Mouse (Mus musculus) thymus, adult 2 months (tissue): Measurements from ENCODE around the gene Trp53tg5.

Source experiments
- CTCF ChIP-seq: fragments of 200-500 bp; IDR thresholded peaks from 2 replicates; pipeline ENCODE4 v1.5.1; 2012; ENCODE audit warnings: mild to moderate bottlenecking, control low read depth, low read length, moderate library complexity, borderline replicate concordance; ENCODE audit not compliant: control insufficient read depth, poor library complexity, insufficient read depth; ENCODE audit errors: extremely low read depth
- POLR2A ChIP-seq: fragments of 200-500 bp; IDR thresholded peaks from 2 replicates; pipeline ENCODE4 v1.6.1; 2012; ENCODE audit warnings: mild to moderate bottlenecking, low read length, control low read depth, moderate library complexity; ENCODE audit not compliant: control insufficient read depth, poor library complexity, insufficient read depth; ENCODE audit errors: extremely low read depth

GRCm38 (mm10) chr2:164446086-164446469, 27.4 kb downstream of the Trp53tg5 start:
- TF ChIP-seq CTCF (no peak), POLR2A (no peak)
